Mouse (Mus musculus) neural tube, embryonic 13.5 days (tissue): ENCODE measurements around the gene Cluap1. TPM values are rescaled to one million over a fixed set of nuclear protein-coding genes. Genes with fewer than 3 reads are reported as not detected.

Source experiments
- ATAC-seq: fragments of 200-750 bp; cut with Nextera tagmentation; 2 replicates; pipeline ENCODE4 v1.8.0; 2017; ENCODE audit warnings: low read depth, mild to moderate bottlenecking, moderate TSS enrichment, moderate library complexity
- H3K27ac ChIP-seq: fragments of 300-500 bp; sonication (generic); replicated peaks from 2 replicates; pipeline ENCODE4 v1.5.1; 2015; ENCODE audit warnings: moderate library complexity, mild to moderate bottlenecking, inconsistent platforms
- H3K27me3 ChIP-seq: fragments of 300-500 bp; sonication (generic); 2 replicates; pipeline ENCODE4 v1.6.1; 2015; ENCODE audit warnings: mild to moderate bottlenecking, inconsistent platforms
- H3K36me3 ChIP-seq: fragments of 300-500 bp; sonication (generic); 2 replicates; pipeline ENCODE4 v1.6.1; 2015; ENCODE audit warnings: mild to moderate bottlenecking, inconsistent platforms
- H3K4me1 ChIP-seq: fragments of 300-500 bp; sonication (generic); replicated peaks from 2 replicates; pipeline ENCODE4 v1.6.1; 2015; ENCODE audit warnings: inconsistent platforms
- H3K4me2 ChIP-seq: fragments of 300-500 bp; sonication (generic); 2 replicates; pipeline ENCODE4 v1.6.1; 2015; ENCODE audit warnings: inconsistent platforms, mild to moderate bottlenecking, moderate library complexity
- H3K4me3 ChIP-seq: fragments of 300-500 bp; sonication (generic); 2 replicates; pipeline ENCODE4 v1.5.1; 2015; ENCODE audit warnings: mild to moderate bottlenecking, inconsistent platforms
- H3K9ac ChIP-seq: fragments of 300-500 bp; sonication (generic); 2 replicates; pipeline ENCODE4 v1.6.1; 2015; ENCODE audit warnings: moderate library complexity, mild to moderate bottlenecking, inconsistent platforms
- H3K9me3 ChIP-seq: fragments of 300-500 bp; sonication (generic); 2 replicates; pipeline ENCODE4 v1.6.1; 2016; ENCODE audit warnings: inconsistent platforms
- WGBS: fragments of 180-500 bp; shearing (Covaris S2); methylation state at CpG from one replicate; pipeline ENCODE4 v1.1.7; 2015; 5-methylcytosine and 5-hydroxymethylcytosine counted together
- polyA plus RNA-seq: library from polyadenylated mRNA; unstranded; fragments of >200 nt; fragmentation: Nextera tagmentation; extraction: Ambion mirVana; gene quantifications from 2 replicates; pipeline ENCODE4 v1.2.1, GENCODE M21; 2015

The Cluap1 gene
- 34.3 and 35.4 TPM in 2 replicates for polyA plus RNA-seq

- Histone ChIP-seq H3K4me3 (peak within 1 kb of the TSS; percentile 68), H3K27ac (peak within 1 kb of the TSS; percentile 77), H3K4me2 (peak within 1 kb of the TSS; percentile 82), H3K9me3 (no peaks in the 10 kb centered on the region), H3K9ac (peak within 1 kb of the TSS; percentile 84), H3K36me3 (peaks cover 48% of the 10 kb centered on the region), H3K27me3 (no peaks in the 10 kb centered on the region), H3K4me1 (peaks cover 24% of the 10 kb centered on the region)
- WGBS: 0% methylated on average over 33 of the region's 33 CpGs
- ATAC-seq: peak; percentile 97
Observed at GRCm38 (mm10) chr16:3908537-3909111, at the start of gene Cluap1, which contains the start of gene 1700037C18Rik. Gene Cluap1 (plus strand): TSS chr16:3908801. Gene 1700037C18Rik (minus strand): TSS chr16:3908689.

GRCm38 (mm10) chr16:3859254-3859653 lies 49.3 kb upstream of the Cluap1 start:
- H3K27ac ChIP-seq: no peak overlapping the region
- ATAC-seq: no peak
- no peaks in the 10 kb centered on the region for H3K4me1 ChIP-seq
- H3K4me2 ChIP-seq: no peak overlapping the region
- WGBS: 94% methylated on average over 4 of the region's 4 CpGs
- no peaks in the 10 kb centered on the region for H3K9me3 ChIP-seq
- H3K36me3 ChIP-seq: peaks cover 31% of the 10 kb centered on the region
- no peak overlapping the region for H3K9ac ChIP-seq
- no peaks in the 10 kb centered on the region for H3K27me3 ChIP-seq
- no peak overlapping the region for H3K4me3 ChIP-seq

DNA sequence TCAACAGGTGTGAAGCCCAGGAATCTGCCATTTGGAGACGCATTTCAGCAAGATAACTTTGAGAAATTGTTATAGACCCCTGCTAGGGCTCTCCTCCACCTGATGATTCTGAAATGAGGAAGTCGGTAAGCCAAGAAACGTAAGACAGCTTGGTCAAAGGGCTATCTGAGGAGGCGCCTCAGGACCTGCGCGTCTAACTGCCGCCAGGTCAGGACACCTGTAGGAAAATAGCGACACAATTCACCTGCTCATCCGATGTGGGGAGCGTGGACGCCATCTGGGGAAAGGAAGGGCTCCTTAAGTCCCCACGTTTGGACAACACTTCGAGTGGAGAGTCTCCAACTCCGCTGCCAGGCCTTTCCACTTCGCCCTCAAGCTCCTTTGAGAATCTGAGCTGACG lies 36.8 kb upstream of the Cluap1 start:
- Histone ChIP-seq H3K4me1 (peaks cover 22% of the 10 kb centered on the region), H3K27ac (0 out of 2 replicates have a peak overlapping the region, but pooled peaks have one; percentile 30), H3K9me3 (no peaks in the 10 kb centered on the region), H3K4me2 (peak overlapping the region; percentile 91), H3K36me3 (peaks cover 29% of the 10 kb centered on the region), H3K9ac (peak overlapping the region; percentile 76), H3K27me3 (no peaks in the 10 kb centered on the region), H3K4me3 (peak overlapping the region; percentile 56)
- WGBS: 1% methylated on average over 16 of the region's 16 CpGs
- ATAC-seq: peak; percentile 16; the same call in 1 of the 2 replicates

DNA sequence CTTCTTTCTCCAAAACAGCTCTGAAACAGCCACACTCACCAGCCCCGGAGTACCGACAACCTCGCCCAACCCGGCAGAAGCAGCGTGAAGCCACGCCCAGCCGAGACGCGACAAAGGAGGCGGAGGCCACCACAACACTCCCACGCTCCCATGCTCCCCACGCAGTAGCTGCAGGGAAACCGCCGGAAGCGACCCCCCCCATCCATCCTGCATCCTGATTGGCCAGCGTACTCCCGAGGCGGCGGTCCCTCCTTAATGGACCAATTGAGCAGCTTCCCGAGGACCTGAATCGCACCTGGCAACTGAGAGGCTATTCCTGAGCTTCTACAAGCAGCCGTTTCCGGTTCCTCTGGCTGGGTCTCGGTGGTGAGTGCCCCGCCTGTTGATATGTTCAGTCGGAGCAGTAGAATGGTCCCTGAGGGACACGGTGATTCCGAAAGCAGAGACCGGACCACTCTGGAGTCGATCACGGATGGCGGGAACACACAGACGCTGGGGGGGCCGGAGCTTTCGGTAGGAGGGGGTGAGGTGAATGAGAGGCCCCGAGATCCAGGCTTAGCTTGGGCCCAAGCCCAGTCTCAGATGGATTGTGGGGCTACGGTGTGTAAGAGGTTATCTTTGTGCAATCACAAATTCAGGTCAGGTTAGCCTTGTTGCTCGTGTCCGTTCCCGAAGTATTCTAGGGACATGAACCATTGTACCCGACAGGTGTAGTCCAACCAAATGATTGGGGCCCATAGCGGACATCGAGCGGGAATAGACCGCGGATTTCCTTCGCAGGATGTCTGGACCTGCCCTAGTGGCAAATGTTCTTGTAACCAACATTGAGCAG lies 36.2 kb upstream of the Cluap1 start, which contains the start of gene Naa60:
Gene Naa60, plus strand, starts transcription at position 160 of the 832 bp plus-strand sequence.
- H3K4me1 ChIP-seq: peaks cover 22% of the 10 kb centered on the region
- peaks cover 31% of the 10 kb centered on the region for H3K36me3 ChIP-seq
- WGBS: 4% methylated on average over 47 of the region's 47 CpGs
- peak; percentile 97 for ATAC-seq
- peak within 1 kb of the TSS; percentile 76 for H3K9ac ChIP-seq
- no peaks in the 10 kb centered on the region for H3K9me3 ChIP-seq
- H3K4me3 ChIP-seq: peak within 1 kb of the TSS; percentile 56
- peak within 1 kb of the TSS; percentile 57 for H3K27ac ChIP-seq
- no peaks in the 10 kb centered on the region for H3K27me3 ChIP-seq
- H3K4me2 ChIP-seq: peak within 1 kb of the TSS; percentile 91

DNA sequence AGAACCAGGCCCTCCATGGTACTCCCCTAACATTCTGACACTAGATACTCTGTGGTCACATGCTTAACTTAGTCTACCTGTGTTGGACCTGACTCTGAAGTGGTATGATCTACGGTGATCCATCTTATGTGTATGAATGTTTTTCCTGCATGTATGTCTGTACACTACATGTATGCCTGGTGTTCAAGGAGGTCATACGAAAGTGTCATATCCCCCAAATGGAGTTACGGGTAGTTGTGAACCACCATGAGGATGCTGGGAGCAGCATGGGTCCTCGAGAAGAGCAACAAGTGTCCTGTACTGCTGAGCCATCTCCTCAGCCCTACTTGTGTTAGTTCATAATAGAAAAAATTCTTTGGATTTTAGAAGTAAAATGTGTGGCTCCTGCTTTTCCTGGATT lies 32.3 kb upstream of the Cluap1 start:
- no peak overlapping the region for H3K9ac ChIP-seq
- ATAC-seq: no peak
- H3K36me3 ChIP-seq: peaks cover 34% of the 10 kb centered on the region
- H3K4me3 ChIP-seq: no peak overlapping the region
- 93% methylated on average over 4 of the region's 4 CpGs for WGBS
- H3K4me2 ChIP-seq: no peak overlapping the region
- H3K27me3 ChIP-seq: no peaks in the 10 kb centered on the region
- no peaks in the 10 kb centered on the region for H3K9me3 ChIP-seq
- peaks cover 19% of the 10 kb centered on the region for H3K4me1 ChIP-seq
- no peak overlapping the region for H3K27ac ChIP-seq

- Histone ChIP-seq H3K4me3 (peak within 1 kb of the TSS; percentile 61), H3K27ac (peak within 1 kb of the TSS; percentile 94), H3K9me3 (no peaks in the 10 kb centered on the region), H3K4me2 (peak within 1 kb of the TSS; percentile 72), H3K27me3 (no peaks in the 10 kb centered on the region), H3K9ac (peak within 1 kb of the TSS; percentile 77), H3K36me3 (peaks cover 9% of the 10 kb centered on the region), H3K4me1 (peaks cover 38% of the 10 kb centered on the region)
- ATAC-seq: peak; percentile 98
- under 1% methylated on average over 88 of the region's 88 CpGs for WGBS
Observed at GRCm38 (mm10) chr16:3884201-3885064, 24.2 kb upstream of the Cluap1 start, which contains the start of the genes Zfp597 and Gm20695. Gene Zfp597 (minus strand): TSS chr16:3884561. Gene Gm20695 (plus strand): TSS chr16:3884648.

GRCm38 (mm10) chr16:3885065-3885670 lies 23.4 kb upstream of the Cluap1 start:
- peak overlapping the region; percentile 77 for H3K9ac ChIP-seq
- no peaks in the 10 kb centered on the region for H3K9me3 ChIP-seq
- peaks cover 38% of the 10 kb centered on the region for H3K4me1 ChIP-seq
- H3K27ac ChIP-seq: peak overlapping the region; percentile 94
- H3K4me3 ChIP-seq: peak overlapping the region; percentile 61
- H3K36me3 ChIP-seq: peaks cover 6% of the 10 kb centered on the region; the same call in 1 of the 2 replicates
- peak overlapping the region; percentile 72 for H3K4me2 ChIP-seq
- 2% methylated on average over 10 of the region's 10 CpGs for WGBS
- no peaks in the 10 kb centered on the region for H3K27me3 ChIP-seq
- peak; percentile 29; the same call in 1 of the 2 replicates for ATAC-seq

DNA sequence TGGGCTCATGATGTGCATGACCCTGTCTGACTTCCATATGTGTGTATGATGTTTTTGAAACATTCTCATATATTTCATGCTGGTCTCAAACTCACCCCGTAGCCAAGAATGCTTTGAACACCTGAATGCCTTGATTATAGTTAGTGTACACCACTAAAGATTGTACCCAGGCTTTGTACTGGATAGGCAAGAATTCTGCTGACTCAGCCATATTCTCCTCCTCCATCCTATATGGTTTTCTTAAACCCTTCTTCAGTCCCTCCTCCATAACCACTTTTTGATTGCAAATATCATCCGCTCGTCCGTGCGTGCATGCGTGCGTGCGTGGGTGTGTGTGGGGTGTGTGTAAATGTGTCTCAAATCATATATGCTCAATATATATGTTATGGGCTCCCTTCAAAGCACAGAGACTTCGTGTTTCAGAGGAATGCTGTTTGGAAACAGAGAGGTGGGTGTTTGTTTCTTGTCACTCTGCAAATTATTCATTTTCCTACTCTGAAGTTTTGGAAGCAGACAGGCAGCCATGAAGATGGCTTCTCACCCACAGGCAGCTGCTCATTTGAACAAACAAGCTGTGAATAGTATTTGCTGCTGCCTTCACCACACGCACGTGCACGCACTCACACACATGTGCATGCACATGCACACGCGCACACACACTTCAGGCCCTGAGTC lies 16.8 kb upstream of the Cluap1 start:
- ATAC-seq: no peak
- Histone ChIP-seq H3K27me3 (no peaks in the 10 kb centered on the region), H3K4me1 (peaks cover 5% of the 10 kb centered on the region; the same call in 1 of the 2 replicates), H3K9me3 (no peaks in the 10 kb centered on the region), H3K4me2 (no peak overlapping the region), H3K27ac (no peak overlapping the region), H3K36me3 (peaks cover 28% of the 10 kb centered on the region), H3K4me3 (no peak overlapping the region), H3K9ac (no peak overlapping the region)
- WGBS: 93% methylated on average over 14 of the region's 14 CpGs

DNA sequence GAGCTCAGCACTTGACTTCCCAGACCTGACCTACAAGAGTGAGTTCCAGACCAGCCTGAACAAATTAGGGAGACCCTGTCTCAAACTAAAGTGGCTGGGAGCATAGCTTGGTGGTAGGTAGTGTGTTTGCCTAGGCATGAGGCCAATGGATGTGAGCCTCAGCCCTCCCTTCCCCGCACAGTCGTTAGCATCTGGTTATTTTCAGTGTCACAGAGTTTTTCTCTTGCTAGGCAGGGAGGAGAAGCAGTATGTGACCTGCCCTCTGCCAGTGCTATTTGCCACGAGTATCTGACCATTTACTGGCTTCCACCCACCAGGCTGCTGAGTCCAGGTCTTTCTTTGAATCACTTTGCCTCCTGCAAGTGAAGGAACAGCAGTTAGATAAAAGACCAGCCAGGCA lies 14.9 kb upstream of the Cluap1 start:
- no peaks in the 10 kb centered on the region for H3K9me3 ChIP-seq
- WGBS: 69% methylated on average over 3 of the region's 3 CpGs

DNA sequence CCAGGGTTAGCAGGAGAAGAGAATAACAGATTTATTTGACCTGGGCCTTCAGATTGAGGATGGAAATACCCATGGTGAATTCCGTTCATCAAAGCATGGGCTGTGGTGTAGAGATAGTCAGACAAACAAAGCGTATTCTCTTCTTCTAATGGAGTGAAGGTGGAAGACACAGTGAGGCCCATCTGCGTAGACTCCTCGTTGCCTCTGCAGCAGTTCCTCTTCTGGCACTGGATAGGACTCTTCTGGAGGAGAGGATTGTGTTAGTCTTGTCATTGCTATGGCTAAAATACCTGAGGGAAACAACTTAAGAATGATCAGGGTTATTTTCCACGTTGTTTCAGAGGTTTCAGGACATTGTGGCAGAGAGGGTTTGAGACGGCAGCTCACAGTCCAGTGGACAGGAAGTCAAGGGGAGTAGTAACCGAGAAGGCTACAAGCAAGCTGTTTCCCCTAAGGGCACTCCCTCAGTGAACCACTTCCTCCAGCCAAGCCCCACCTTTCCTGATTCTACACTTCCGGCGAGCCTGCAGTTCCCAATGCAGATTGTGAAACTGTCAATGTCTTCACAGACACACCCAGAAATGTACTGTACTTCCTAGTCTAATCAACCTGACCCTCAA lies 13.3 kb upstream of the Cluap1 start:
- Histone ChIP-seq H3K4me1 (no peaks in the 10 kb centered on the region), H3K4me2 (no peak overlapping the region), H3K9me3 (no peaks in the 10 kb centered on the region), H3K27me3 (no peaks in the 10 kb centered on the region), H3K36me3 (peaks cover 63% of the 10 kb centered on the region), H3K4me3 (no peak overlapping the region), H3K27ac (no peak overlapping the region), H3K9ac (no peak overlapping the region)
- no peak for ATAC-seq
- WGBS: 82% methylated on average over 9 of the region's 9 CpGs

More for the DNA sequence above, 14.9 kb upstream of the Cluap1 start:
- H3K9ac ChIP-seq: no peak overlapping the region
- H3K4me3 ChIP-seq: no peak overlapping the region
- H3K27ac ChIP-seq: no peak overlapping the region
- H3K4me1 ChIP-seq: no peaks in the 10 kb centered on the region
- peaks cover 48% of the 10 kb centered on the region for H3K36me3 ChIP-seq
- ATAC-seq: no peak
- H3K4me2 ChIP-seq: no peak overlapping the region
- no peaks in the 10 kb centered on the region for H3K27me3 ChIP-seq
